Mouse (Mus musculus) forebrain, embryonic 14.5 days (tissue): Measurements from ENCODE around the gene Mettl23. TPM values are rescaled to one million over a fixed set of nuclear protein-coding genes. Genes with fewer than 3 reads are reported as not detected.

Source experiments
- ATAC-seq: fragments of 200-750 bp; cut with Nextera tagmentation; 2 replicates; pipeline ENCODE4 v1.8.0; 2017; ENCODE audit warnings: mild to moderate bottlenecking, moderate library complexity
- DNase-seq: peaks from one replicate; pipeline ENCODE4 v3.0.0-alpha.2; 2015; ENCODE audit warnings: low spot score
- H3K27ac ChIP-seq: fragments of 300-500 bp; sonication (generic); 2 replicates; pipeline ENCODE4 v1.5.1; 2014; ENCODE audit warnings: low read depth, mild to moderate bottlenecking, control low read depth, low read length, moderate library complexity
- H3K27me3 ChIP-seq: fragments of 300-500 bp; sonication (generic); replicated peaks from 2 replicates; pipeline ENCODE4 v1.6.1; 2014; ENCODE audit warnings: low read length, control low read depth, mixed read lengths; ENCODE audit not compliant: control insufficient read depth, insufficient read depth
- H3K36me3 ChIP-seq: fragments of 300-500 bp; sonication (generic); 2 replicates; pipeline ENCODE4 v1.6.1; 2014; ENCODE audit warnings: low read length, control low read depth; ENCODE audit not compliant: control insufficient read depth, insufficient read depth
- H3K4me1 ChIP-seq: fragments of 300-500 bp; sonication (generic); 2 replicates; pipeline ENCODE4 v1.6.1; 2014; ENCODE audit warnings: antibody characterized with exemption, low read length, control low read depth; ENCODE audit not compliant: control insufficient read depth, insufficient read depth
- H3K4me2 ChIP-seq: fragments of 300-500 bp; sonication (generic); 2 replicates; pipeline ENCODE4 v1.6.1; 2014; ENCODE audit warnings: mild to moderate bottlenecking, control low read depth, low read length
- H3K4me3 ChIP-seq: fragments of 300-500 bp; sonication (generic); 2 replicates; pipeline ENCODE4 v1.5.1; 2014; ENCODE audit warnings: low read depth, low read length, control low read depth
- H3K9ac ChIP-seq: fragments of 300-500 bp; sonication (generic); 2 replicates; pipeline ENCODE4 v1.6.1; 2014; ENCODE audit warnings: mild to moderate bottlenecking, low read length, control low read depth, moderate library complexity
- H3K9me3 ChIP-seq: fragments of 300-500 bp; sonication (generic); replicated peaks from 2 replicates; pipeline ENCODE4 v1.6.1; 2016; ENCODE audit warnings: low read length, control low read depth, mixed read lengths; ENCODE audit not compliant: control insufficient read depth
- WGBS: fragments of 180-500 bp; shearing (Covaris S2); extraction: QIAGEN DNeasy Blood & Tissue Kit; methylation state at CpG from one replicate; pipeline ENCODE4 v1.1.7; 2014; 5-methylcytosine and 5-hydroxymethylcytosine counted together
- polyA plus RNA-seq: library from polyadenylated mRNA; unstranded; fragments of >200 nt; fragmentation: Nextera tagmentation; extraction: Ambion mirVana; gene quantifications from 2 replicates; pipeline ENCODE4 v1.2.1, GENCODE M21; 2014

Gene Mettl23
- polyA plus RNA-seq, 1 experiment from 2014 or later, result 100 TPM

GRCm38 (mm10) chr11:116864444-116864843, 21.4 kb downstream of the Mettl23 start:
- no peak for ATAC-seq
- 88% methylated on average over 10 of the region's 10 CpGs for WGBS
- Histone ChIP-seq H3K27ac (no peak overlapping the region), H3K27me3 (no peaks in the 10 kb centered on the region), H3K36me3 (peaks cover 73% of the 10 kb centered on the region), H3K4me3 (no peak overlapping the region), H3K9ac (no peak overlapping the region), H3K4me1 (no peaks in the 10 kb centered on the region), H3K9me3 (no peaks in the 10 kb centered on the region), H3K4me2 (no peak overlapping the region)
- DNase-seq, result no peak

GRCm38 (mm10) chr11:116865945-116866585, 23.0 kb downstream of the Mettl23 start:
- Histone ChIP-seq H3K27ac (no peak overlapping the region), H3K4me1 (no peaks in the 10 kb centered on the region), H3K4me3 (no peak overlapping the region), H3K9ac (no peak overlapping the region), H3K36me3 (peaks cover 64% of the 10 kb centered on the region), H3K27me3 (no peaks in the 10 kb centered on the region), H3K9me3 (no peaks in the 10 kb centered on the region), H3K4me2 (no peak overlapping the region)
- no peak for DNase-seq
- 84% methylated on average over 12 of the region's 12 CpGs for WGBS
- no peak for ATAC-seq

- Histone ChIP-seq H3K27ac (no peak overlapping the region), H3K9me3 (no peaks in the 10 kb centered on the region), H3K4me1 (no peaks in the 10 kb centered on the region), H3K4me3 (no peak overlapping the region), H3K36me3 (peaks cover 64% of the 10 kb centered on the region), H3K4me2 (no peak overlapping the region), H3K27me3 (no peaks in the 10 kb centered on the region), H3K9ac (no peak overlapping the region)
- DNase-seq (no peak), ATAC-seq (no peak)
- 82% methylated on average over 3 of the region's 3 CpGs for WGBS
These were observed 25.1 kb downstream of the Mettl23 start for GRCm38 (mm10) chr11:116868129-116868528.

- H3K4me1 ChIP-seq, result no peaks in the 10 kb centered on the region
- no peak overlapping the region for H3K27ac ChIP-seq
- no peak overlapping the region for H3K9ac ChIP-seq
- DNase-seq, result no peak
- H3K27me3 ChIP-seq, result no peaks in the 10 kb centered on the region
- ATAC-seq, result no peak
- no peaks in the 10 kb centered on the region for H3K9me3 ChIP-seq
- H3K4me3 ChIP-seq, result no peak overlapping the region
- H3K4me2 ChIP-seq, result no peak overlapping the region
- 92% methylated on average over 8 of the region's 8 CpGs for WGBS
- peaks cover 65% of the 10 kb centered on the region for H3K36me3 ChIP-seq
These were observed 26.1 kb downstream of the Mettl23 start for GRCm38 (mm10) chr11:116869223-116869622.

- Histone ChIP-seq H3K9me3 (no peaks in the 10 kb centered on the region), H3K9ac (no peak overlapping the region), H3K27ac (no peak overlapping the region), H3K27me3 (no peaks in the 10 kb centered on the region), H3K36me3 (peaks cover 65% of the 10 kb centered on the region), H3K4me2 (no peak overlapping the region), H3K4me1 (no peaks in the 10 kb centered on the region), H3K4me3 (no peak overlapping the region)
- ATAC-seq, result no peak
- 96% methylated on average over 4 of the region's 4 CpGs for WGBS
- DNase-seq, result no peak
These were observed 26.6 kb downstream of the Mettl23 start for GRCm38 (mm10) chr11:116869641-116870040.

GRCm38 (mm10) chr11:116871538-116871937, 28.5 kb downstream of the Mettl23 start:
- Histone ChIP-seq H3K4me2 (no peak overlapping the region), H3K27me3 (no peaks in the 10 kb centered on the region), H3K36me3 (peaks cover 56% of the 10 kb centered on the region), H3K27ac (no peak overlapping the region), H3K4me3 (no peak overlapping the region), H3K9me3 (no peaks in the 10 kb centered on the region), H3K9ac (no peak overlapping the region), H3K4me1 (no peaks in the 10 kb centered on the region)
- ATAC-seq (no peak), DNase-seq (no peak)
- 93% methylated on average over 9 of the region's 9 CpGs for WGBS

- Histone ChIP-seq H3K27ac (no peak overlapping the region), H3K36me3 (peaks cover 45% of the 10 kb centered on the region), H3K4me1 (no peaks in the 10 kb centered on the region), H3K9ac (no peak overlapping the region), H3K4me2 (no peak overlapping the region), H3K27me3 (no peaks in the 10 kb centered on the region), H3K9me3 (no peaks in the 10 kb centered on the region), H3K4me3 (no peak overlapping the region)
- WGBS, result 90% methylated on average over 20 of the region's 20 CpGs
- ATAC-seq, result no peak
- no peak for DNase-seq
These were observed 30.9 kb downstream of the Mettl23 start for GRCm38 (mm10) chr11:116873987-116874386.

- no peak for ATAC-seq
These were observed 35.4 kb downstream of the Mettl23 start for GRCm38 (mm10) chr11:116878454-116878853.

GRCm38 (mm10) chr11:116880839-116881238, 37.8 kb downstream of the Mettl23 start:
- H3K27me3 ChIP-seq, result no peaks in the 10 kb centered on the region
- H3K4me1 ChIP-seq, result no peaks in the 10 kb centered on the region
- no peak overlapping the region for H3K4me3 ChIP-seq
- H3K9ac ChIP-seq, result no peak overlapping the region
- H3K36me3 ChIP-seq, result no peaks in the 10 kb centered on the region
- WGBS, result 58% methylated on average over 7 of the region's 7 CpGs
- no peak overlapping the region for H3K27ac ChIP-seq
- ATAC-seq (no peak), DNase-seq (peak; percentile 32)
- no peak overlapping the region for H3K4me2 ChIP-seq
- H3K9me3 ChIP-seq, result no peaks in the 10 kb centered on the region

More at GRCm38 (mm10) chr11:116878454-116878853, 35.4 kb downstream of the Mettl23 start:
- no peaks in the 10 kb centered on the region for H3K4me1 ChIP-seq
- no peak overlapping the region for H3K9ac ChIP-seq
- peaks cover 18% of the 10 kb centered on the region for H3K36me3 ChIP-seq
- DNase-seq, result no peak
- no peaks in the 10 kb centered on the region for H3K27me3 ChIP-seq
- H3K27ac ChIP-seq, result no peak overlapping the region
- no peak overlapping the region for H3K4me2 ChIP-seq
- H3K4me3 ChIP-seq, result no peak overlapping the region
- no peaks in the 10 kb centered on the region for H3K9me3 ChIP-seq
- WGBS, result 90% methylated on average over 8 of the region's 8 CpGs
